Mouse (Mus musculus): ENCODE measurements at regions not wholly inside any gene's neighbourhood (a gene's known extent, or its start where the extent isn't known, plus 50 kb on each side); places are given as distances from the start of the nearest gene placed in this dataset.

DNA sequence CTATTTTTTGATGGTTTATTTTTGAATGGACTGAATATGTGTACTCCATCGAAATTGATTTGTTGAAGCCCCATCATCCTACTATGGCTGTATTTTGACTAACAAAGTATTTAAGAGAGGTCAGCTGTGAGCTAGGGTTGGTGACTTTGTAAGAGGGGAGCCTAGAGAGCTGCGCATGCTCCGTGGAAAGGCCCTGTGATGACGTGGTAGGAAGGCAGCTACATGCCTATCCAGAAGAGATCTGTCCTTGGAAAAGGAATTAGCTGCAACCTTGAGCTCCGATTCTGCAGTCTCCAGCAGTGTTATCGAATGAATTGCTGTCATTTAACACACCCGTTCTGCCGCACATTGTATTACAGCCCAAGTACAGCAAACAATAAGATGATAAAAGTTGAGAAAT lies 287.1 kb upstream of the Prickle1 start:
- no peak for DNase-seq (ENCODE audit: low spot score in 2 of 2)

GRCm38 (mm10) chr15:93881276-93881675 lies 285.6 kb upstream of the Prickle1 start:
- no peak for DNase-seq (ENCODE audit: low spot score in 2 of 2)

GRCm38 (mm10) chr15:93880302-93880701 lies 284.6 kb upstream of the Prickle1 start:
- no peak for DNase-seq (ENCODE audit: low spot score in 2 of 2)

DNA sequence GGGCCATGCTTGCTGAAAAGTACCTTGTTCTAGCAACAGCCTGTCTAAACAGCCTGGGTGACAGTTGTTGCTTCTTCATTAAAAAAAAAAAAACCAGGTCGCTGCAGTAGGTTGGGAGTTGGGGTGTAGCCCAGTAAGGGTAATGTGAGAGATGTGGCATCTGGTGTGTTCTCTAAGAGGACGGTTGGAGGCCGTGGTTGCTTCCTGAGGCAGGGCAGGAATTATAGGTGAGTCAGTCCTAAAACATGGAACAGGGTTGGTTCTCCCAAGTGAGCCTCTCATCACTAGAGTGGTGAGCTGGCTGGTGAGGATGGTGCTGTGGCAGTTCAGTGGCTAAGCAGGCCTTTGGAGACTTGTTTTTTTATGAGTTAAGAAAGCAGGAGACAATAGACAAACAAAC lies 283.3 kb upstream of the Prickle1 start:
- DNase-seq (ENCODE audit: low spot score in 2 of 2), result no peak

GRCm38 (mm10) chr15:93876335-93876734 lies 280.6 kb upstream of the Prickle1 start:
- DNase-seq (ENCODE audit: low spot score in 2 of 2), result no peak

DNA sequence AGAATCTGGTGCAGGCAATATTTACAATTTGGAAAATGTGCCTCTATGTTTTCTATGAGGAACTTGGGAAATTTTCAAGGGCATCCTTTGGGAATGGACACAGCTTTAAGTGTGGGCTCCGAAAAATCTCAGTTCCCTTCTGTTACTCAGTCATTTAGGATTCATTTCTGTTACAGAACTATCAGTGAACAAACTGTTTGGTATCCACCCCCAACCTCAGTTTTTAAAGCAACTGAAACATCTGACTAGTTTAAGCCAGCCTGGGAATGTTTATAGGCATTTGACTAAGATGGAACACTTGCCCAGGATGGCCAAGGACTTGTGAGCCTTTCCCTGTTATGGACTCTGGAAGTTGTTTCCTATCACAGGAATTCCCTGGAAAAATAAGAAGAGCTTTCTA lies 280.0 kb upstream of the Prickle1 start:
- DNase-seq (ENCODE audit: low spot score in 2 of 2), result no peak

GRCm38 (mm10) chr15:93874206-93874605 lies 278.5 kb upstream of the Prickle1 start:
- no peak for DNase-seq (ENCODE audit: low spot score in 2 of 2)

DNA sequence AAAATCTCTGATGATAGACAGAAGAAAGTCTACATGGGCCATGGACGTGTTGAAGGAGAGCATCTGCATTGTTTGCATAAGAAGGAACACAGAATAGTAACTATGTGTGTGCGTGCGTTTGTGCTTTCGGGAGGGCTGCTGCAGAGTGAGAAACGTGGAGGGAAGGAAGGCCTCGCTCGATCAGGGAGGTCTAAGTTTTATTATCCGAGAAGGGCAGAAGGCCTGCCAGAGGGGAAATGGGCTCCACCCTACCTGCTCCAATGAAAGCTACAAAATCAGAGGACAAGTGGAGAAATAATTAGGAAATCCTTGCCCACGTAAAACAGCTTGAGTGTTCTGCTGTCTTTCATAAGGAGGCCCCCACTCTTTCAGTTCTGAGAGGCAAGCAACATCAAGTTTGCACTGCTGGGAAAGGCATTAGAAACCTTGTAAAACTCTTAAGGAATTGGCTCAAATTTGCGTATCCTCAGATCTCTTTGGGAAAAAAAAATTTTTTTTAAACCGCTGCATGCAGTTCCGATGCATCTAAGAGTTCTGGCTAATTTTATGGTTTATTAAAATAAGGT lies 261.7 kb upstream of the Prickle1 start:
- DNase-seq (ENCODE audit: low spot score in 2 of 2), result no peak

- no peak for DNase-seq (ENCODE audit: low spot score in 2 of 2)
Observed at GRCm38 (mm10) chr15:93853221-93853620, 257.5 kb upstream of the Prickle1 start.

- DNase-seq (ENCODE audit: low spot score in 2 of 2), result no peak
Observed at GRCm38 (mm10) chr15:93852126-93852525, 256.4 kb upstream of the Prickle1 start.

DNA sequence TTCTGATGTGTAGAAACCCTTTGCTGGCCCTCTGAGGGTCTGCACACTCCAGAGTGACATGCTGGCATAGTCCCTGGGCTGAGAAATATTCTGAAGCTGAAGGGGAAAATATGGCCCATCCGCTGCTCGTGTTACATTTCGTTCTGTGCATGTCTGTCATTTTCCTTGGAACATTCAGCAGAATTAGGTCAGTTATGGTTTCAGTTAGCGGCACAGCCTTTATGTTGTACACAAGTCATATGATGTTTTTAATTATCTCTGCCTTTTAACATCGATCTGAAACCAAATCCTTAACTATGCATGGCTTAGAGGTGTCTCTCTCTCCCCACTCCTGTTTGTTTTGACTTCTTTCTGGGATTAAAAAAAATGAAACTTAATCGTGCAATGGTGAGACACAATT lies 254.7 kb upstream of the Prickle1 start:
- no peak for DNase-seq (ENCODE audit: low spot score in 2 of 2)

DNA sequence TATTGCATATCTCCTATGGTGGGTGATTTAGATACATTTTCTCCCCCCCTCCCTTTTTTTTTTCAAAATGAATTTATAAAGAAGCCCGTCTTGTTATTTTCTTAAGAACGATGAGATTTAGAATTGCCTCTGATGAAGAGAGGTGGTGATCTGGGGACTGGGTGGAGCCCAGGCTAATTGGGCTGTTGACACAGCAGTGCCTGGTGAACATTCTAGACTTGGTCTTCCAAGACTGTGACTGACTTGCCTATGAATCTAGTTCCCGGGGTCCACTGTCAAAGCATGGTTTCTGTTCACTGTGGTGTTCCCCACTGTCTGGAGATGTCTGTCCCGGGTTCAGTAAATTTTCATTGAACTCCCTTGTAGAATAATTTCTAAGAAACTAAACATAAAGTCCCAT lies 253.1 kb upstream of the Prickle1 start:
- DNase-seq (ENCODE audit: low spot score in 2 of 2), result no peak

DNA sequence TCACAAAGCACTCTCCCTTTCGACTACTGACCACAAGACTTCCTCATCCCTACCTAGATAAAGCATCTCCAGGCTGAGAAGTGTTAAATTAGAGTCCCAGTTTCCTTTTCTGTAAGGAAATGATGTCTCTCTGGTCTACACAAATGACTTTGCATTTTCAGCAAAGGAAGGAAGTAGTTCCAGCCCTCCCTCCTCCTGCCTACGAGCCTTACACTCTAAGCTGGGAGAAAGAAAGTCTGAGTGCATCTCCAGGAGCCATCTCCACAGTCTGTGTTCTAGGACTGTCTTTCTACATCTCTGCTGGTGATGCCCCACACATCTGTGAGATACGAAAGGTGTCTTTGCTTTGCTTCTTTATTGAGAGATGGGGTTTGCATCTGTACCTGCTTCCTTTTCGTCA lies 251.1 kb upstream of the Prickle1 start:
- DNase-seq (ENCODE audit: low spot score in 2 of 2), result no peak

DNA sequence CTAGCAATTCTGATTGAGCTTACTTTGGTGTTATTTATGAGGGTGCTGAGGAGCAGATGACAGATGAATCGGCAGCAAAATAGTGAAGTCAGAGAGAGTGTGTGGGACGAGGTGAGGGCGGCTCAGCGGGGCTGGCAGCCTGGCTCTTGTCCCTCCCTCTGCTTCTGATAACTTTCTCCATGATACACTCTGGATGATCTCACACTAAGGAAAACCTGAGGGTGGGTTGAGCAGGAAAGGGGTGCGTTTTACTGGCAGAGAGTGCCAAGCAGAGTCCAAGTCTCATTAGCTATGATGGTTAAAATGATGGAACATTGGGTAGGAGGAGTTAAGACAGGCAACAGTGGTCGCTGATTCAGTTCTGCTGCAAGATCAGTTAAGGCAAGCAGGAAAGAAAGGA lies 250.1 kb upstream of the Prickle1 start:
- DNase-seq (ENCODE audit: low spot score in 2 of 2), result no peak

GRCm38 (mm10) chr15:93832956-93833355 lies 237.3 kb upstream of the Prickle1 start:
- no peak for DNase-seq (ENCODE audit: low spot score in 2 of 2)

DNA sequence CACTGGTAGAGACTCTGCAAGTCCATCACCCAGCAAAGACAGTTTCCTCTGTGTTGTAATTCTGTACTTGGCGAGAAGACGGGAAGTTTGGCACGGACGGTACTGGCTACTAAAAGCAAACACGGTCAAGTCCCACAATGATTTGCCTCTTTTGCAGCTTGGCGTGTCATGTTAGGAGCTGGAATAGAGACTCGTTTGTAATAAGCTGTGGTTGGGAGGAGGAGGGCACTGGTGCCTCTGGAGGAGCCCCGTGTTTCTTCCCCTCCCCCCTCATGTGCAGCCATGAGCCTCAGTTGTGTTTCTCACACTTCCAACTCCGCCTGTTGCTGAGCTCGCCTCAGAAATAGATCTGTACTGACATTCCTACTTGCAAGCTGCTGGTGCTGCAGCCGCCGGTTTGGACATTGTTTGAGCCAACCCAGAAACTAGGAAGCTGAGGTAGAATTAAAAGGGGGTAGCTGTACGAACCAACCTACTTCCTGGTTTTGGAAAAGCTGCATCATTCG lies 236.8 kb upstream of the Prickle1 start:
- peak; percentile 12 to 31 for DNase-seq (ENCODE audit: low spot score in 2 of 2)

- DNase-seq (ENCODE audit: low spot score in 2 of 2), result no peak
Observed at GRCm38 (mm10) chr15:93831148-93831547, 235.5 kb upstream of the Prickle1 start.

DNA sequence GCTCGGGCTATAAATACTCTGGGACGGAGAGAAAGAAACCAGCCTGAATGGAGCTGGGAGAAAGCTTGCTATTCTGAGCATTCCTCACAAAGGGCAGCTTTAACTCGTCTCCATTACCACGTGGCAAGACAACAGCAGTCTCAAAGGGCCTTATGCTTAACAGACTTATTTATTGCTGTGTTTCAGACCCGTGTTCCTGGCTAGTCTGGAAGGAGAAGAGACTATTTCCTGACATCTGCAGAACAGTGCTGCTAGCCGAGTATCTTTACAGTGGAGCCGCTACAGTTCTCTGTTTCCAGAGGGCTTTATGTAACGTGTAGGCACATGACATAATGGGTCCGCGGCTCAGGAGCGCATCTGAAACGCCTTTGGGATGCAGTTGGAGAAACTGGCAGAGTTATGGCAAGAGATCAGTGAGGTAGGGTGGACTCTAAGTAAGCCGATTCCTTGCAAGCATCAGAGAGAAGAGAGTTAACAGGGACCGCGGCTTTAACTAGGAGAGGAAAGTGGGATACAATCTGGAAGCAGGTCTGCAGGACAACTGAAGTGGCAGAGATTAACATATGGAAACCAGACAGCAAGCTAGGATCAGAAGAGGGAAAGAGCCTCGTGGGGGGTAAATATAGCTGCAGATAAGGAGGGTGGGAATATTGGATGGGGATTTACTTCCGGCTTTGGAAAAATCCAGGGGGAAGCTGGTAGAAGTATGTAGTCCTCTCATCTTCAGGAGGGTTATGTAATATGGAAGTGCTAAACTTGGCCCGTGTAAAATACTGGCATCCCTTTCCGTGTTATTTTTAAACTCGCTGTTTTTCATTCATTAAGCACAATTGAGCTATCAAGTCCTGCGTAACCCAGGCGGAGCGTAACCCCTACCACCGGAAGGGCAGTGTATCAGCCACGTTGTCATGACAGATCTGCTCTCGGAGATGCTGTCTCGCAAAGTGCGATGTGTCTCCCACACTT lies 229.3 kb upstream of the Prickle1 start:
- no peak for DNase-seq (ENCODE audit: low spot score in 2 of 2)

DNA sequence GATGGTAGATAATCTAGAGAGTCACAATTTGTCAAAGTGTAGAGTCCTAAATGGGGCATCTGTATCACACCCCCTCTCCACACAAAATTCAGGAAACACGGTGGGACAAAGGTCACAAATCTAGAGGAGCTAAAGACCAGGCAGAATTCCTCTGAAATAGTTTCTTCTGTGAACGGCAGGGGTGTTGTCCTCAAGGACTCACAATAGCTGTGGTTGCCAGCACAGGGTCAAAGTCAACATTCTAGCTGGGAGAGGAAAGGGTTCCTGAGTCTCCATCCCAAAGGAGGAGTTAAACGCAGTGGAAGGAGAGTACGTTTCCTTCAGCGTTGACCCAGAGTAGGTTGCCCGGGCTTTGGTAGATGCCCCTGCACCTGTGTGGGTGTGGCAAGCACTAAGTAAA lies 225.5 kb upstream of the Prickle1 start:
- DNase-seq (ENCODE audit: low spot score in 2 of 2), result no peak

DNA sequence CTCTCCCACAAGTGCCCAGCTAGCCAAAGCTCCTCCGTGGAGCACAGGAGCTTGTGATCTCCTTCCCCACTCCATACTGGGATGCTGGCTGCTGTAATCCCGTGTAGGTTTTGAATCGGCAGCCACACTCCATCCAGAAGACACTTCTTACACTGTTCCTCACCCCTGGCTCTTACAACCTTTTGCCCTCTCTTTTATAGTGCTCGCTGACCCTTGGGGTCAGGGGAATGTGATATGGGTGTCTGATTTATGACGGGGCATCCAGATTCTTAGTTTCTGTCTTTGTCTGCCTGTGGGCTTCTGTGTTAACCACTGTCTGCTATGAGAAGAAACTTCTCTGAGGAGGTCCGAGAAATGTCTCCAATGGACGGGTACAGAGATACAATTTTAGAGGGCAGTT lies 216.3 kb upstream of the Prickle1 start:
- DNase-seq (ENCODE audit: low spot score in 2 of 2), result no peak

DNA sequence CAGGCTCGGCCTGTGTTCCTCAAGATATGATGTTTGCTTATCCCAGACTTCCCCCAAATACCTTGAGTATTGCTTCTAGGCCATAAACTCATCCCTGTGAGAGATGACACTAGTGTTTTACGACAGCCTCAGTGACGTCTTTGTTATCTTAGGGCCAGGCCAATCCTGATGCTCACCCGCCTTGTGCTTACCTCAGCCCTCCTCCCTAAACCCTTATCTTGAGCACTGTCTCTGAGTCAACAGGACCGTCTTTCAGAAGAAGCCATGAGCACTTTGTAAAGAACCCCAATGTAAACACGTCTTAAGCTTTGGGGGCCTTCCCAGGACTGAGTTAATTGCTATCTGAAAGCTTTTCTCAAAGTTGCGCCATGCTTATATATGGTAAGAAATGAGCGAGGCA lies 212.3 kb upstream of the Prickle1 start:
- DNase-seq (ENCODE audit: low spot score in 2 of 2), result no peak

GRCm38 (mm10) chr15:93807505-93807904 lies 211.8 kb upstream of the Prickle1 start:
- no peak for DNase-seq (ENCODE audit: low spot score in 2 of 2)

GRCm38 (mm10) chr15:93804703-93805102 lies 209.0 kb upstream of the Prickle1 start:
- DNase-seq (ENCODE audit: low spot score in 2 of 2), result no peak
